Mouse (Mus musculus) right cerebral cortex, adult 18-20 months (tissue): ENCODE measurements around the gene Rplp2.
A peak's percentile ranks its signal among the peaks of the same experiment; 100 is the strongest.
"Not testable (repeated sequence)": the region's sequence is repeated elsewhere in the genome, so short reads cannot be mapped to it uniquely, and the experiment has no call there.

Experiments used
- DNase-seq: peaks from one replicate; pipeline ENCODE4 v3.0.0; 2022; ENCODE audit warnings: mixed read lengths

Gene Rplp2

DNA sequence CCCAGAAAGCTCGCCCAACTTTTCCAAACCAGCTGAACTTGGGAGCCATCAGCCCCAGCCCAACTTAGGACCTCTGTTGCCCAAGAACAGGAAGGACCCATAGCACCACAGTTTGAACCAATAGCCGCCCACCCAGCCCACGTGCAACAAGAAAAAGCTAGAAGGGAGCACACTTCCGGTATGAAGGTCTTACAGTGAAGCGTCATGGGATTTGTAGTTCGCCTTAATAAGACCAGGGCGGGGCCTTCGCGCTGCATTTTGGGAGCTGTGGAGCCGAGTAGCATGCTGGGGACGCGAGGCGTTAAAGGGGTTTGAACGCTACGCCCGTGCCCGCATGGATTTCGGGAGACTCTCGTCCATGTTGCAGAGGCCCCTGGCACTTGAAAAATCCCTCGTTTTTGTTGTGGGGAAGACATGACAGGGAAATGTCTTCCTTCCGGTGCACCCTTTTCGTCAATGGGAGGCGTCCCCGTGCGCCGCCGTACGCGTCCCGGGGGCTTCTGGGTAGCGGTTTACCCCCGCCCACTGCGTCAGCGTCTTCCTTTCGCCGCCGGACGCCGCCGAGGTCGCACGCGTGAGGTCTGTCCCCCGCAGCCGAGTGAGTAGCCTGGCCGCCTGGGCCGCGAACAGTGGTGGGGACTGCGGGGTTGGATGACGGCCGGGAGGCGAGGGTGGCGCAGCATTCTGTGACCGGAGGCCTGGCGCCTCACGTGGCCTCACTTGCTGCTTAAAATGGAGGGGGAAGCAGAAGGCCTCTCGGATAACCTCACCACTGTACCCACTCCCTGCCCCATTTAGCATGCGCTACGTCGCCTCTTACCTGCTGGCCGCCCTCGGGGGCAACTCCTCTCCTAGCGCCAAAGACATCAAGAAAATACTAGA is at the start of gene Rplp2:
Gene Rplp2 (plus strand): TSS at position 261 of the 882 bp plus-strand sequence.
- DNase-seq = peak; percentile 96

DNA sequence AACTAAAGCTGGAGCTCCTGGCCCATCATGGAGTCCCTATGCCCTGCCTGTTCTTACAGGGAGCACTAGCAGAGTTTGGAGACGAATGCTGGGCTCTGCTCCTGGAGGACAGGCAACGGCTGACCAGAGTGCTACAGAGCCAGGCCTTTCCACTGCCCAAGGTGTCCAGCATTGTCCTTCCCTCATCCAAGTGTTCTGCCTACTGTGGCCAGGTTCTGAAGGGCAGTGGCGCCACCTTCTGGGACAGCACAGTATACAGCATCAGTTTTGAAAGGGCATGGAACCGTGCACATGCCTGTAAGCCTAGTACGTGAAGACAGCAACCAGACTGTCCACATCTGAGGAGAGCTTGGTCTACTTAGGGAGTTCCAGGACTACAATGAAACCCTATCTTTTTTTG is 43.9 kb upstream of the Rplp2 start:
- no peak for DNase-seq

DNA sequence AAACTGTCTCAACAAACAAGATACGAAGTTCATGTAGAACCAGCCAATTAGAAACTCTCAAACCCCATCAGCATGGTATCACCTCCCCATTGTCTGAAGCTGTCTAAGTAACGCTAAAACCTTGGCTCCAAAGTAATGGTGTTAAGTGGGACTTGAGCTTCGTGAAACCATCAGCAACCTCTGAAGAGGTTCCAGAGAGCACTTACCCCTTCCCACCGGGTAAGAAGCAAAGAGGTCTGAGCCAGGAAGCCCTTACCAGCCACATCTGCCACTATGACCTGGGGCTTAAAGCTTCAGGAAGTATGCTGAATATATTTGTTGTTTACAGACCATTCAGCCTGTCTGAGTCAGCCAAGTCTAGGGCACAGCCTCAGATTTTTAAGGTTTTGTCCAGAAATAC is 41.7 kb upstream of the Rplp2 start:
- DNase-seq = no peak

DNA sequence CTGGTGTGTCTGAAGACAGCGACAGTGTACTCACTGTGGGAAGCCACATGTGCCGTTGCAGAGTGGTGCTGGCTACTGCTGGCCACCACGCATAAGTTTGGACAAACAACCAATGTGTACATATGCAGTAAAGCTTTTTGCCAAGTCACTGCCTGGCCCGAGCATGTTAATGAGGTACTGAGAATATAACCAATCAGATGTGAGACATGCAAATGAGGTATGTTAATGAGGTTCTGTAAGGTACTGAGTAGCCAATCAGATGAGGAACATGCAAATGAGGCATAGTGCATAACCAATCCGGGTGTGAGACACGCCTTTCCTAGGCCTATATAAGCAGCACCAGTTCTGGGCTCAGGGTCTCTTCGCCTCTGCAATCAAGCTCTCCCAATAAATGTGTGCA is 39.5 kb upstream of the Rplp2 start:
- DNase-seq = not testable (repeated sequence)

DNA sequence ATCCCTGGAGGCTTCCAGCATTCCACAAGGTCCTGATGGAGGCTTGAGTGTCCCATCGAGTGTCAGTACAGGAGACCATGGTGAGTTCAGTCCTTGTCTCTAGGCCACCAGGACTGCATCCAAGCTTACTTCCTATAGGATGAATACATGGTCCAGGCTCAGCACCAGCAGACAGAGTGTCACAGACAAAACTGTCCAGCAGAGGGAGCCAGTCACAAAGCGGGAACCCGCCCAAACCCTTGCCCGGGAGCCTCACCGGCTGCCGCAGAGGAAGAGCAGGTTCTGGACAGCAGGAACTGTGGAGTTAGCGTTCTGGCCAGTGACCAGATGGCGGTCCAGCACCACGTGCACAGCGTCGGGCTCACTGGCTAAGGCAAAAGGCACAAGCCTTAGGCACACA is 38.3 kb upstream of the Rplp2 start:
- peak; percentile 86 for DNase-seq

DNA sequence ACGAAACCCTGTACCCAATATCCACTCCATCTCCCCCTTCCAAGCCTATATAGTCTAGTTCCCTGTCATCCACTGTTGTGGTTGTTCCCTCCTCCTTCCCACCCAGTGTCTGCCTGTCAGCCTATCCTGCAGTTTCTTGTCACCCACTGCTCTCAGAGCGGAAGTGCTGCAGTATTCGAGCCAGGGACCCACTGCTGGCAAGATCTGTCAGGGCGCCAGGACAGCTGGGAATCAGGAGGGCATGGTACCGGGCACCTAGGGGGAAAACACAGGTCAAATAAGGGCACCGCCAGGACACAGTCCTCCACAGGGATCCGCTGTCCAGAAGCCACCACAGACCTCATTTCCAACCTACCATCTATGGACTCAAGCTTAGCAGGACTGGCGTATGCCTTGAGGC is 36.5 kb upstream of the Rplp2 start:
- no peak for DNase-seq

DNA sequence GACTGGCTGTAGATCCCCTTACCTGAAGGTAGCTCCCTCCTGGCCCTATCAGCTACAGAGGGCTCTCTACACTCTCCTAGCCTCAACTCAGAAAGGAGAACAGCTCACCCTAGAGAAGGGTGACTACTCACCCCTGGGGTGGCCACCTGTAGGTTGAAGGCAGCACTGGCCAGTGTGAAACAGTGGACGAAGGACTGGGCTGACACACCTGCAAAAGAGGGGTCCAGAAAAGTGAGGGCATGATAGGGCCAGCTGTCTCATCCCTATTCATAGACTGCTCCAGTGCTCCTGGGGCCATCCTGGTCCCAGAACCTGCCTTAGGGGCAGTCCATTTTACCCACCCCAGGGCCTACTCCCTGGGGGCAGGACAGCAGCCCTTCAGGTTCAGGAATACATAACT is 35.5 kb upstream of the Rplp2 start:
- no peak for DNase-seq

DNA sequence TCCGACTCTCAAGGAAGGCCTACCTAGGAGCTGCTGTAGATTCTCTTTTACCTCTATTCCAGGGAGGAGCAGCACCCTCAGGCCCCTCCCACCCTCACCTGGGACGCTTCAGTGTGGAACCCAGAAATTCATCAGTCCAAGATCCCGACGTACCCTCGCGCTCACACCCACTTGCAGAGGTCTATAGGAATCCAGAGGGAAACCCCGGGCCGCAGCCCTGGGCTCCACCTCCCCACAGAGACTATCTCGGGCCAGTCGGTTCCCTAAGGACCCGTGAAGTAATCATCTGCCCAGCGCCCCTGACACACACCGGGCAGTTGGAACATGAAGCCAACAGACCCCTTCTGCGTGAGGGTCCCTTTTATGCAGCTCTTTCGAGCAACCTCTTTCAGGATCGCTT is 33.8 kb upstream of the Rplp2 start:
- no peak for DNase-seq

DNA sequence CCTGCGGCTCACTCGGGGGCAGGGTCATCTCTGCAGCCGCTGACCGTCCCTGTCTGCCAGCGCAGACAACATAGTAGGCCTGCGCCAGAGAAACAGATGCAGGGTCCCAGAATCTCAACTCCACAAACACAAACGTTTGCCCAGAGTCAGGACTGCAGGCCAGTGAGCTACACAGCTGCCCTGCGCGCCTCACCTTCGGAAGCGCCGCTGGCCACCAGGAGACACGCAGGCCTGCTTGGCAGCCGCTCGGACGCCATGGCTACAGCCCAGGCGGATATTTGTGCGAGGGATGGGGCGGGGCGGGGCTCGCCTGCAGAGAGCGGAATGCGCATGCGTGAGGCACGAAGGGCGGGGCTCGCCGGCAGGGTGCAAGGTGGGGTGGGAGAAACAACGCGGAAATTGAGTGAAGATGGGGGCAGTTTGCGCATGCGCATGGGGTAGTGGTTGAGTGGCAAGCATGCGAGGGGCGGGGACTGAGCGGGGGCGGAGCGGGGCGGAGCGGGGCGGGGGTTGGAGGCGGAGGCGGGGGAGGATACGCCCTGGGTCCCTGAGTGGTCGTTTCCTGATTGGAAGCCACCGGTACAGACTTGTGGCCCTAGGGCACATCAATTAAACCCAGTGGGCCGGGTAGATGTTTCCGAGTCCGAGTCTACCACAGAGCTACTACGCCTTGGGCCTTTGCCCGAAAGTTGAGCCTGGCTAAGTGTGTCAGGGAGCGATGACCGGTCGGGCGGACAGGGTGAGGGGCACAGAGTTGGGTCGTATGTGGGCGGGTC is 33.2 kb upstream of the Rplp2 start, which contains the start of gene Gatd1:
Gene Gatd1 (minus strand): TSS at position 328 of the 776 bp plus-strand sequence.
- DNase-seq = peak; percentile 99

DNA sequence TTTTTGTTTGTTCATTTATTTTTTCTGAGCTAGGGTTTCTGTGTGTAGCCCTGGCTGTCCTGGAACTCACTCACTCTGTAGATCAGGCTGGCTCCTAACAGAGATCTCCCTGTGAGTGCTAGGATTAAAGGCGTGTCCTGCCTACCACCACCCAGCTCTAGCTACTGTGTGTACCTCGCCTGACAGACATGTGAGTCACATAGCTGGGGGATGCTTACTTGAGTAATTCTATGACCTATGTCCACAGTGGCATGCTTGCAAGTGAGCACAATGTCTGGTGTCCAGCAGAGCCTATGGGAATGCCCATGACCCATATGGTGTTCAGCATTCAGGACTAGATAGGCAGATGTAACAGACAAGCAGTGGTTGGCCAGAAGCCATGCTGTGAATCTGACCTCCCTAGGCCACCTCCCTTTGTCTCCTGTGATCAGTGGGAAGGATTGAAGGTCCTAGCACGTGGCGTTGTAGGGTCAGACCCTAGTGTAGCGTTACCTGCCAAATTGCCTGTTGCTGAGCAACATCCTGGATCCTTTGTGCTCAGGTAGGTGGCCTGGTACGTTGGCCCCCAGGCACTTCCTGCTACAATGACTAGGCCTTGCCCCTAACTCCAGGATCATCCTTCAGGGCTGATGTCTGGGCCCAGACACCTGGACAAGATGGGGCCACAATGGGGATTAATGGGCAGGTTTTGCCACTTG is 30.9 kb upstream of the Rplp2 start:
- no peak for DNase-seq

DNA sequence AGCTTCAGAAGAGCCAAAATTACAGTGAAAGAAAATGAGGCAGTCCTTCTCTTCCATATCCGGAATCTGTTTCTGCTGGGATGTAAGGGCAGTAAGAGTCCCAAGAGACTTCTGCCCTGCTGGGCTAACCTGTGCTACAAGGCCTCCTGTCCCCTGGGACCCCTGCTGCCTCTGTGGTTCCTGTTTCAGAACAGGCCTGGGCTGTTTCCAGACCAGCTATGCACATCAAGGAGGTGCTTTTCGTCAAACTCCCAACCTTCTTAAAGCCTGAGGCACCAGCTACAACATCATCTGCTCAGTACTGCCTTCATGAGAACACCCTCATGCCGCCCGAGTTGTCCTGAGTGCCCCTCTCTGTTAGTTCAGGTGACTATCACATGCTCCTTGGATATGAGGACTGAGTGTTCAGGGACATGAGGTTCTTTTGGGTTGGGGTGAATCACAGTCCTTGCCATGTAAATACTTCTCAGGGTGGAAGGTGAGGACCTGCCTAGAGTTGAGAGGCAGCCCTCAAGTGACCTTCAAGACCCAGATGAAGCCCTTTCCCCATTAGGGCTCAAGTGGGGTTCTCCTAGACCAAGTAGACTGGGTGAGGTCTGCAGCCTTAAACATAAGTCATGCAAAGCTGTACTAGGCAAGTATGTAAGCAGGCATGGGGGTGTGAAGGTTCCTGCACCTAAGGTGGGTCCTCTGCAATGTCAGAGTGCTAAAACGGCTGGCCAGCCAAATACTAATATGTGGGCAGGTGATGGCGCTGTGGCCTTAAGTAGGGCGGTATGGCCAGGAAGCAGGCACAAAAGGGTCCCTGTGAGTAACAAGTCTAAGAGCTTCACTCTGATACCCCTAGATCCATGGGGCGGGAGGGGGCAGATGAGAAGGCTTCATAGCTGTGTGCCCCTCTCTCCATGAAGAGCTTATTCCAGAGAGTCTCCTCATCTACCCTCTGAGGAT is 29.2 kb upstream of the Rplp2 start:
- no peak for DNase-seq

DNA sequence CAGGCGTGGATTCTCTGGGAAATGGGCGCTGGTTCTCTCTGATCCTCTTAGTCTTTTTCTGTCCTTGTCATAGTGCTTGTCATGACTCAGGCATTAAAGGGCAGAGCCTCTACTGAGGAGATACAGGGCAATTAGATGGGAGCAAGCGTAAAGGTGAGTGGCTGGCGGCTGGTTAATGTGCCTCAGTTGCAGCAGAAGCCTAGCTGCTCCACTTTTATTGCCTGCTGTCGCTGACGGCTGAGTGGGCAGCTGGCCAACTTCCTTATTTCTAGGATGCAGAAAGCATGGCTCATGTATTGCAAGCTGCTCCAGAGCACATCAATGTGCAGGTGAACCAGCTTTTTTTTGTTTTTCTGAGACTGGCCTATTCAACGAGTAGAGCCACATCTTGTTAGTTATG is 28.2 kb upstream of the Rplp2 start:
- no peak for DNase-seq

DNA sequence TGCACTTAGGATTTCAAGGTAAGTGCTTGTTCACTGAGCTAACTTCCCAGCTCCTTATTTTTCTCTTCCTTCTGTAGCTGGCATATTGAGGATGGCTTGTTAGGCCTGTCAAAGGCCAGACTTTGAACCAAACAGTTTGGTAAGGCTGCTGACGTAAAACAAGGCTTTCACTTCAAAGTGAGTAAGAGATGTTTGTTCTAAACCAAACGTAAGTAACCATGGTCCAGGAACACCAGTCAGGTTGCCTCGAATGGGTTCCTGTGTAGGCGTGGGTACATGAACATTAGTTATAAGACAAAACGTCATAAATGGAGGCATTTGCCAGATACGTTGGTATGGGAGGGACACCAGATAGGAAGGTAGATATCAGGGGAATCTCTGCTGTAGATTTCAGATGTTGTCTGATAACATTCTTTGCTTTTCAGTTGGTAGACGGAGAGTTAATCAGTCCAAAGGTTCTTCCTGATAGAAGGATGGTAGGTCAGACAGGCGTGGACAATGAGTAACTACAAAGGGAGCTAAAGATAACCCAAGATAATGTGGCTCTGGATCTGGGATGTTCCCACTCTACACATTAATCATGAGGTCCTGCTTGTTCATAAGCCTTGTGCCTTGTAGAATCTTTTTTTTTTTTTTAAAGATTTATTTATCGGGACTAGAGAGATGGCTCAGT is 27.0 kb upstream of the Rplp2 start:
- DNase-seq = no peak

DNA sequence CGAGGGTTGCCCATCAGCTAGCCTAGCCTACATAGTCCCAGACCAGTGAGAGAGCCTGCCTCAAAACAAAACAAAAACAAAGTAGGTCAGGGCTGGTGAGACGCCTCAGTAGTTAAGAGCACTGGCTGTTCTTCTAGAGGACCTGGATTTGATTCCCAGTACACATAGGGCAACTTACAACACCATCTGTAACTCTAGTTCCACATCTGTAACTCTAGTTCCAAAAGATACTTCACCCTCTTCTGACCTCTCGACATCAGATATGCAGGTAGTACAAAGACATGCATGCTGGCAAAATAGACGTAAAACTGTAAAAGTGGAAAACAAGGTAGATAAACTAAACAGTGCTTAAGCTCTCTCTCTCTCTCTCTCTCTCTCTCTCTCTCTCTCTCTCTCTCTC is 23.4 kb upstream of the Rplp2 start:
- no peak for DNase-seq

DNA sequence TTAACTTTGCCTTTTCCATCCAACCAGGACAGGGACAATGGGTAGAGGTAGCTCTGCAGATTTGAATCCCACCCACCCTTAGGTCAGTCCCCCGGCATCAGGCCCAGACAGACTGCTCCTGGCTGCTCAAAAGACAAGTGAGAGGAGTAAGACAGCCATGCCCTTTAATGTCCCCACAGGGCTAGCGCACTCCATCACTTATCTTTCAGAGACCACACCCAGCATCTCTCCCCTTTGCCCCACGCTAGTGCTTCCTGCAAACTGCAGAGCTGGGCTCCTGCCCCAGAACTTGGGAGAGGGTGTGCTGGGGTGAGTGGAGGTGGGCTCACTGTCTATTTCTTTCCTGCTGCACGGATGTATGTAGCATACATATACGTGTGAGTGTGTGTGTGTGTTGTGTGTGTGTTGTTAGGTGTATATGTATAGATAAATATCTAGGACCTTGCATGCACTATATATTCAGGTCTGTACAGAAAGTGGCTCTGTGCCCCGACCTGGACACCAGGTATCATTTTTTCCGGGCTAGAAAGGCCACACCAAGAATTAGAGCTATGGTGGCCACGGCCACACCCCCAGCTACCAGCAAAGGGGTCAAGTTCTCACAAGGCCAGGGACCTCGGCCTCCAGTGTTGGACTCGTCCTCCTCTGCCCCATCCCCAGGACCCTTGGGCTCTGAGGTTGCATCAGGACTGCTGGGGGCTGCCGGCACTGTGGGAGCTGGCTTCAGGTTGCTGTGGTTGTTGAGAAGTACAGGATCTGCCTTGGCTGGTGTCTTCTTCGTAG is 20.0 kb upstream of the Rplp2 start:
- no peak for DNase-seq

DNA sequence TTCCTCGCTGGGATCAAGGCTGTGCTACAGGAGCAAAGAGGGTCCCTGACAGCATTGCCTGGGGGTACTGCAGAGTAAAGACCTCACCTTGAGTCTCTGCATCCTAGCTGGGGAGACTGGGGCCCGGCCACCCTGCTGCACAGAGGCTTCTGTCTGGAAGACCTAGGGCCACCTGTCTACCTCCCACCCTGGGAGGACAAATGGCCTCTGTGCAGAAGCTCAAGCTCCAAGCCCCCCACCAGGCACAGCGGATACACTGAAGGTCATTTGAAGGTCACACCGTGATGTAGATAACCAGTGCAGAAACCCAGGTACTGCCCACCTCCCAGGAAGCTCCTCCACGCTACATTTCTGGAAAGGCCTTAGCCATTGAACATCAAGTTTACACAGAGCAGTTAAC is 18.5 kb upstream of the Rplp2 start:
- no peak for DNase-seq

DNA sequence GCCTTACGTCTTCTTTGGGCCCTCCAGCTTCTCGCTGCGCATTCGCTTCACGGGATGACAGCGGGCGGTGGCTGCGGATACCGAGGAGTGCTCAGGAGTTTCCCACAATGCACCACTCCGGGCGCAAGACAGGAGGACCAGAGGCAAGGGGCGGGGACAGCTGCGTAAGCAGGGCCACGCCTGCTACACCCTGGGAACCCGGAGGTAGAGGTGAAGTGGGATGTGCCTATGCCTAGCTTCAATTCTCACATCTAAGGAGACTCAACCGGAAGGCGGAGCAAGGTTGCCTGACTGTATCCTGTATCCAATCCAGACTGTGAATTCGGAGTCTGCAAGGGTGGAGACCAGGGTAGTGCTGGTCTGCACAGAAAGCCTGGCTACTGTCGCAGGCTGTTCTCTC is 17.9 kb upstream of the Rplp2 start, which contains the start of gene Cend1:
Gene Cend1 (minus strand): TSS at position 182 of the 400 bp plus-strand sequence.
- peak; percentile 95 for DNase-seq

DNA sequence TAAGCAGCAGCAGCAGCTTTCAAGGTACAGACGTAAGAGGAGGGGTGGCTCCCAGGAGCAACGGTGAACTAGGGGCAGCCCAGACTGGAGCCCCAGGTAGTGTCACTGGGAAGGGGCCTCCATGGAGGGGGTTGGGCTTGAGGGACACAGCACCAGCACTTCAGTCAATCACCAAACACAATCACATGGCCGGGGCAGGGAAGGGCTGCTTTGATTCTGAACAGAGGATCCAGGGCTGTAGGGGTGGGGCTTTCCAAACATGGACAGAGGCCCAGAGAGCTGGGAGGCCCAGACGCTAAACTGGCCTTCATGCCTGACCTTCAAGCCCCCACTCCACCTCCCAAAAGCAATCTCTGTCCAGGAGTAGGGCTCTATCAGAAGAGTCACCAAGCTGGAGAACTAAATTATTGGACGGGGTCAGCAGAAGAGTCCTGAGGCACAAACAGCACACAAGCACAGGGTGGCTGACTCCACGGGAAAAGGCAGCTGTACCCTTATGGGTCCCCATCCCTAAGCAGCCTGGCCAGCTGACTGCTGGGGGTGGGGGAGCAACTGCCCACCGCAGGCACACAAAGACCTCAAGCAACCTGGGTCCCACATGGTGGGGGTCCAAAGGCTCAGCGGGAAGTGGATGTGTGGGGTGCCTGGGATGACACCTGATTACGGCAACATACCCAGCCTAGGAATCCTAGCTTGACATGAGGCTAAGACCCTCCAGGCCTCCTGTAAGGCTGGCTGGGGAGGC is 17.2 kb upstream of the Rplp2 start:
- DNase-seq = no peak

DNA sequence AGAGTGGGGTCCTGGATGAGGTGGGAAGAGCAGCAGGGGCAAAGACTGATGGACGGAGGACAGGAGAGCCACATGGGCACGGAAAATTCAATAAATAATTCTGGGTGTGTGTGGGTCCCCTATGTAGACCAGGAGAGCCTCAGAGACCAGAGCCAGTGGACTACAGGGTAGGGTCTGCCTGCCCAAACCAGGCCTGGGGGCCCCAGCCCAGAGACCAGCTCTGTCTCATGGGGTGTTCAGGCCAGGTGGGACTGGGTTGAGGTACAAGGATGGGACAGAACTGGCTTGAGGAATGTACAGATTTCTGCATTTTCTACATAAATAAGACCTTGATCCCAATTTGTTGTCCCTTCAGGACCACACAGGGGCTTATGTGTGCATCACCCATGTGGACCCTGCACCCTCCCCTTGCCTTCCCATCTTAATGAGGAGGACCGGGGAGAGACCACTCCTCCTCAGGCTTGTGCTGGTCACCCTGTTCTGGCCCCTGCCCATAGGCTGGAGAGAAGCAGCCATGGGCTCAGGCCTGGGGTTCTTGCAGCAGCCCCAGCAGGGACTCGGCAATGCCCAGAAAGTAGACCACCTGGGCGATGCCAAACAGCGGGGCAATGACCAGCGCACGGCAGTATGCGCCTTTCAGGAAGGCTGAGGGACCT is 16.5 kb upstream of the Rplp2 start:
- no peak for DNase-seq
